Mouse (Mus musculus) CH12.LX (cell line): Measurements from ENCODE around the gene Ldah.

Source experiments
- BHLHE40 ChIP-seq: IDR thresholded peaks from 2 replicates; pipeline ENCODE4 v1.6.1; 2011; ENCODE audit warnings: mild to moderate bottlenecking, low read depth, low read length, improper control_type of control experiment
- CTCF ChIP-seq, 2 experiments: IDR thresholded peaks in 1 of 2; conservative IDR thresholded peaks in 1 of 2; 2 replicates each; pipeline ENCODE4 v1.5.1; 2011 to 2012; ENCODE audit warnings: low read depth in 2 of 2, low read length in 2 of 2, improper control_type of control experiment in 1 of 2, inconsistent platforms in 1 of 2, mild to moderate bottlenecking in 1 of 2, moderate library complexity in 1 of 2
- E2F4 ChIP-seq: IDR thresholded peaks from 2 replicates; pipeline ENCODE4 v1.6.1; 2011; ENCODE audit warnings: low read depth, low read length, improper control_type of control experiment; ENCODE audit not compliant: insufficient replicate concordance
- EP300 ChIP-seq: IDR thresholded peaks from 2 replicates; pipeline ENCODE4 v1.6.1; 2011; ENCODE audit warnings: low read length, improper control_type of control experiment
- HCFC1 ChIP-seq: IDR thresholded peaks from 2 replicates; pipeline ENCODE4 v1.6.1; 2012; ENCODE audit warnings: low read depth, mild to moderate bottlenecking, inconsistent platforms, low read length, improper control_type of control experiment
- JUN ChIP-seq: IDR thresholded peaks from 2 replicates; pipeline ENCODE4 v1.6.1; 2011; ENCODE audit warnings: low read depth, mild to moderate bottlenecking, low read length, improper control_type of control experiment, moderate library complexity; ENCODE audit not compliant: insufficient read depth
- KAT2A ChIP-seq: IDR thresholded peaks from 2 replicates; pipeline ENCODE4 v1.6.1; 2012; ENCODE audit warnings: low read length, improper control_type of control experiment, inconsistent platforms; ENCODE audit not compliant: insufficient replicate concordance
- MEF2A ChIP-seq: IDR thresholded peaks from 2 replicates; pipeline ENCODE4 v1.6.1; 2014; ENCODE audit warnings: low read depth, mild to moderate bottlenecking, inconsistent platforms, low read length, improper control_type of control experiment, borderline replicate concordance
- NELFE ChIP-seq: IDR thresholded peaks from 2 replicates; pipeline ENCODE4 v1.6.1; 2011; ENCODE audit warnings: low read depth, low read length, improper control_type of control experiment
- NRF1 ChIP-seq: IDR thresholded peaks from 2 replicates; pipeline ENCODE4 v1.6.1; 2014; ENCODE audit warnings: low read depth, mild to moderate bottlenecking, inconsistent platforms, low read length, improper control_type of control experiment, moderate library complexity
- POLR2A ChIP-seq: IDR thresholded peaks from 2 replicates; pipeline ENCODE4 v1.6.1; 2011; ENCODE audit warnings: low read depth, mild to moderate bottlenecking, improper control_type of control experiment, low read length
- SMC3 ChIP-seq: IDR thresholded peaks from 2 replicates; pipeline ENCODE4 v1.6.1; 2011; ENCODE audit warnings: low read depth, low read length, improper control_type of control experiment
- ZC3H11A ChIP-seq: IDR thresholded peaks from 2 replicates; pipeline ENCODE4 v1.6.1; 2012; ENCODE audit warnings: low read depth, mild to moderate bottlenecking, inconsistent platforms, low read length, improper control_type of control experiment
- ZKSCAN1 ChIP-seq: IDR thresholded peaks from 2 replicates; pipeline ENCODE4 v1.6.1; 2012; ENCODE audit warnings: low read depth, inconsistent platforms, low read length, improper control_type of control experiment, borderline replicate concordance

DNA sequence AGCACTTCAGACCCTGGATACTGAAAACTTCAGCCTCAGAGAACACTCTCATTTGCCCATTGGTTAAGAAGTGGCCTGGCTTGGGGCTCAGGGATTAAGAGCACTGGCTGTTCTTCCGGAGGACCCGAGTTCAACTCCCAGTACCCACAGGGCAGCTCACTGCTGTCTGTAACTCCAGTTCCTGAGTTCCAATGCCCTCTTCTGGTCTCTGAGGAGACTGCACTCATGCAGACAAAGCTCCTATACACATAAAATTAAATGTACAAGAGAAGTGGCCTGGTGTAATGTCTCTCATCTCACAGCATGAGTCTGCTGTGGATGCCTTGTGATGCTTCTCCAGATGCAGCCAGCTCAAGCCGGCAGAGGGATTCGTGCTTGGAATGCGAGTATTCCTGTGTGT, 108.6 kb downstream of the Ldah start:
- TF ChIP-seq HCFC1 (no peak), EP300 (no peak), POLR2A (no peak), CTCF (conservative IDR thresholded peaks at IDR 0.05 in 1 of 2, IDR thresholded peaks at IDR 0.05 in 1 of 2; ENCODE audit: low read depth in 2 of 2, low read length in 2 of 2) (peak in 1 of 2 experiments; percentile 33; a peak in 2 of 4 replicates), ZKSCAN1 (no peak), SMC3 (no peak), KAT2A (no peak), MEF2A (no peak), JUN (no peak), ZC3H11A (no peak), BHLHE40 (no peak), NRF1 (no peak), NELFE (no peak), E2F4 (no peak)
